Mouse (Mus musculus) liver, embryonic 16.5 days (tissue): Measurements from ENCODE around the gene Plekhj1. TPM values are rescaled to one million over a fixed set of nuclear protein-coding genes. Genes with fewer than 3 reads are reported as not detected.

Experiments
- ATAC-seq: fragments of 200-750 bp; cut with Nextera tagmentation; 2 replicates; pipeline ENCODE4 v1.8.0; 2017; ENCODE audit warnings: low read depth, mild to moderate bottlenecking, moderate number of reproducible peaks, moderate library complexity
- H3K27ac ChIP-seq: fragments of 300-500 bp; sonication (generic); 2 replicates; pipeline ENCODE4 v1.5.1; 2014; ENCODE audit warnings: mild to moderate bottlenecking, low read length
- H3K27me3 ChIP-seq: fragments of 300-500 bp; sonication (generic); 2 replicates; pipeline ENCODE4 v1.6.1; 2014; ENCODE audit warnings: low read depth, low read length, mixed read lengths; ENCODE audit not compliant: control insufficient read depth, insufficient read depth
- H3K36me3 ChIP-seq: fragments of 300-500 bp; sonication (generic); 2 replicates; pipeline ENCODE4 v1.6.1; 2014; ENCODE audit warnings: mild to moderate bottlenecking; ENCODE audit not compliant: control insufficient read depth, insufficient read depth
- H3K4me1 ChIP-seq: fragments of 300-500 bp; sonication (generic); 2 replicates; pipeline ENCODE4 v1.6.1; 2014; ENCODE audit warnings: low read depth, low read length, mixed read lengths; ENCODE audit not compliant: control insufficient read depth
- H3K4me2 ChIP-seq: fragments of 300-500 bp; sonication (generic); 2 replicates; pipeline ENCODE4 v1.6.1; 2014; ENCODE audit warnings: low read depth, low read length, mixed read lengths
- H3K4me3 ChIP-seq: fragments of 300-500 bp; sonication (generic); 2 replicates; pipeline ENCODE4 v1.5.1; 2014; ENCODE audit warnings: low read depth, mild to moderate bottlenecking, low read length
- H3K9ac ChIP-seq: fragments of 300-500 bp; sonication (generic); 2 replicates; pipeline ENCODE4 v1.6.1; 2014; ENCODE audit warnings: low read depth, low read length
- H3K9me3 ChIP-seq: fragments of 300-500 bp; sonication (generic); replicated peaks from 2 replicates; pipeline ENCODE4 v1.6.1; 2016; ENCODE audit warnings: low read length; ENCODE audit not compliant: control insufficient read depth
- WGBS: fragments of 180-500 bp; shearing (Covaris S2); extraction: QIAGEN DNeasy Blood & Tissue Kit; methylation state at CpG from one replicate; pipeline ENCODE4 v1.1.7; 2014; ENCODE audit not compliant: insufficient replicate concordance; 5-methylcytosine and 5-hydroxymethylcytosine counted together
- polyA plus RNA-seq: library from polyadenylated mRNA; unstranded; fragments of >200 nt; fragmentation: Nextera tagmentation; extraction: Ambion mirVana; gene quantifications from 2 replicates; pipeline ENCODE4 v1.2.1, GENCODE M21; 2015

The Plekhj1 gene
- polyA plus RNA-seq, 1 experiment from 2014 or later: 61.4 TPM

- peaks cover 60% of the 10 kb centered on the region for H3K36me3 ChIP-seq
- no peaks in the 10 kb centered on the region for H3K27me3 ChIP-seq
- no peak for ATAC-seq
- WGBS: 81% methylated on average over 6 of the region's 6 CpGs
- H3K27ac ChIP-seq: no peak overlapping the region
- H3K4me1 ChIP-seq: peaks cover 12% of the 10 kb centered on the region
- H3K4me3 ChIP-seq: no peak overlapping the region
- no peaks in the 10 kb centered on the region for H3K9me3 ChIP-seq
- H3K4me2 ChIP-seq: no peak overlapping the region
- no peak overlapping the region for H3K9ac ChIP-seq
Observed at GRCm38 (mm10) chr10:80776358-80776869, 22.0 kb downstream of the Plekhj1 start.

DNA sequence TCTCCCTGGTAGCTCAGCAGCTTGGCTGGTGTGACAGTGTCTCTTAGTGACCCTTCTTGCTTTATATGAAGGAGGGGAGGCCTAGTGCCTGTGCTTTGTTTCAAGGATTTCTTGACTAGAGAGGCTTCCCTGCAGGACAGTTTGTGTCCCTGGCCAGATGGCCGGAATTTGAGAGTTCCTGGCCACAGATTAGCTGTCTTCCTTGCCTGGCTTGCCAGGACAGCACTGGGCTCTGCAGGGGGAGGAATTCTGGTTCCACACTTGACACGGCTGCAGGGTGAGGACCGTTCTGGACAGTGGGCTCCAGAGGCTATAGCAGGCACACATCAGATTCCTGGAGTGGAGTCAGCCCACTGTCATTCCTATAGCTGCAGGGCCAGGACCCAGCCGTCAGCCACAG lies 22.7 kb downstream of the Plekhj1 start:
- WGBS: 82% methylated on average over 4 of the region's 4 CpGs
- no peak overlapping the region for H3K4me2 ChIP-seq
- no peak overlapping the region for H3K27ac ChIP-seq
- no peaks in the 10 kb centered on the region for H3K27me3 ChIP-seq
- H3K9me3 ChIP-seq: no peaks in the 10 kb centered on the region
- no peak overlapping the region for H3K9ac ChIP-seq
- no peak overlapping the region for H3K4me3 ChIP-seq
- no peak for ATAC-seq
- H3K36me3 ChIP-seq: peaks cover 59% of the 10 kb centered on the region
- H3K4me1 ChIP-seq: peaks cover 12% of the 10 kb centered on the region

- Histone ChIP-seq H3K4me3 (no peak overlapping the region), H3K4me1 (peaks cover 14% of the 10 kb centered on the region), H3K27me3 (no peaks in the 10 kb centered on the region), H3K4me2 (no peak overlapping the region), H3K9ac (no peak overlapping the region), H3K36me3 (peaks cover 63% of the 10 kb centered on the region), H3K9me3 (no peaks in the 10 kb centered on the region), H3K27ac (no peak overlapping the region)
- ATAC-seq: 0 out of 2 replicates have a peak, but pooled peaks have one; percentile 8
- 71% methylated on average over 4 of the region's 4 CpGs for WGBS
Observed at GRCm38 (mm10) chr10:80774981-80775380, 23.4 kb downstream of the Plekhj1 start.

DNA sequence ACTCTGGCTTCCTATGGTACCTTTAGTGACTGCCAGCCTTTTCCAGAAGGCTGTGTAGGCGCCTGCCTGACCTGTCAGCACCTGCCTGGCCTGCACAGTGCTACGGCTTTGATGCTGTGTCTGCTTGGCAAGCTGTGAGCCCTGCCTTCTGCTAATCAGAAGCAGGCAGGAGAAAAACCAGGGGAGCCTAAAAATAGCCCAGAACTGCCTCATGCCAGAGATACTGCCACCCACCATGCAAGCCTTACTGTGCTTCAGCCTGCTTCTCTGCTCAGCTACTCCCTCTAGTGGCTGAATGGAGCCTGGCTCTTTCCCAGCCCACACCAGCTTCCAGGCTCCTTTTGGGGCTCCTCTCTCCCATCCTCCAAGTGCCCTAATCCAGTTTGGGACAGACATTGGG lies 23.9 kb downstream of the Plekhj1 start:
- peaks cover 67% of the 10 kb centered on the region for H3K36me3 ChIP-seq

GRCm38 (mm10) chr10:80773816-80774215 lies 24.6 kb downstream of the Plekhj1 start:
- no peak overlapping the region for H3K27ac ChIP-seq
- 68% methylated on average over 5 of the region's 5 CpGs for WGBS
- no peak overlapping the region for H3K9ac ChIP-seq

More for the DNA sequence above, 23.9 kb downstream of the Plekhj1 start:
- Histone ChIP-seq H3K27ac (peak overlapping the region; percentile 48), H3K9ac (no peak overlapping the region), H3K4me3 (no peak overlapping the region), H3K4me2 (no peak overlapping the region), H3K27me3 (no peaks in the 10 kb centered on the region), H3K4me1 (peaks cover 17% of the 10 kb centered on the region), H3K9me3 (no peaks in the 10 kb centered on the region)
- ATAC-seq: peak; percentile 77
- 26% methylated on average over 2 of the region's 2 CpGs for WGBS

DNA sequence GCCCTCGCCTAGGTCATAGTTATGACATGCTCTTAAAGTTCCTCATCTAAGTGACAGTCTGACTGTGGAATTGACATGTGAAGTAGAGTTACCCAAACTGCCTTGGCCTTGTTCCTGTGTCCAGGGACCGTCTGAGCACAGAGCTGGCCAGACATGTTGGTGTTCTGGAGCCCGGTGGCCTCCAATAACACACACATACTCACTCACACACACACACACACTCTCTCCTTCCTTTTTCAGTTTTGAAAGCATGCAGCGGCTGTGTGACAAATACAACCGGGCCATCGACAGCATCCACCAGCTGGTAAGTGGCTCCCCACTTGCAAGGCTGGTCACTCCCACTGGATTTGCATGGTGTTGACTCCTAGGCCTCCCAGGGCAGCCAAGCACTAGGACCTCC lies 30.1 kb downstream of the Plekhj1 start:
- WGBS: 75% methylated on average over 6 of the region's 6 CpGs
- Histone ChIP-seq H3K9ac (no peak overlapping the region), H3K27ac (no peak overlapping the region), H3K36me3 (peaks cover 70% of the 10 kb centered on the region), H3K27me3 (no peaks in the 10 kb centered on the region), H3K4me3 (no peak overlapping the region), H3K9me3 (no peaks in the 10 kb centered on the region), H3K4me2 (no peak overlapping the region), H3K4me1 (peaks cover 7% of the 10 kb centered on the region)
- no peak for ATAC-seq

More at GRCm38 (mm10) chr10:80773816-80774215, 24.6 kb downstream of the Plekhj1 start:
- Histone ChIP-seq H3K9me3 (no peaks in the 10 kb centered on the region), H3K4me3 (no peak overlapping the region), H3K4me2 (no peak overlapping the region), H3K27me3 (no peaks in the 10 kb centered on the region), H3K4me1 (peaks cover 17% of the 10 kb centered on the region), H3K36me3 (peaks cover 67% of the 10 kb centered on the region)
- no peak for ATAC-seq

- Histone ChIP-seq H3K9ac (no peak overlapping the region), H3K9me3 (no peaks in the 10 kb centered on the region), H3K4me1 (peaks cover 9% of the 10 kb centered on the region), H3K27ac (peak overlapping the region; percentile 64), H3K36me3 (peaks cover 52% of the 10 kb centered on the region), H3K4me2 (no peak overlapping the region), H3K4me3 (no peak overlapping the region), H3K27me3 (no peaks in the 10 kb centered on the region)
- WGBS: 84% methylated on average over 10 of the region's 10 CpGs
- peak; percentile 58 for ATAC-seq
Observed at GRCm38 (mm10) chr10:80766161-80766815, 32.1 kb downstream of the Plekhj1 start.

DNA sequence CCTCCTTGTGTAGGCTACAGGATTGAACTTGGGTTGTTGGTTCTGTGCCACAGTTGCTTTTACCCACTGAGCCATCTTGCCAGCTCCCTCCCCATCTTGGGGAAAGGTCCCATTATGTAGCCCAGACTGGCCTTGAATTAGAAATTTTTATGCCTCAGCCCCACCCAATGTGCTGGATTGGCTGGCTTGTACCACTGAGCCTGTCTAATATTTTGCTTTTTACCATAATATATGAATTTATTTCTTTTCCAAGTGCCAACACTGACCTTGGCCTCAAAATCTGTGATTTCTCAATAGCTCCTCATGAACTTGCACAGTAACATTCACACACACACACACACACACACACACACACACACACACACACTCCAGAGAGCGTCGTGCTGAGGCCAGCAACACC lies 32.7 kb downstream of the Plekhj1 start:
- Histone ChIP-seq H3K4me2 (no peak overlapping the region), H3K36me3 (peaks cover 48% of the 10 kb centered on the region), H3K9ac (no peak overlapping the region), H3K4me3 (no peak overlapping the region), H3K9me3 (no peaks in the 10 kb centered on the region), H3K4me1 (peaks cover 12% of the 10 kb centered on the region), H3K27me3 (no peaks in the 10 kb centered on the region), H3K27ac (no peak overlapping the region)
- ATAC-seq: no peak
- WGBS: 92% methylated on average over 2 of the region's 2 CpGs

DNA sequence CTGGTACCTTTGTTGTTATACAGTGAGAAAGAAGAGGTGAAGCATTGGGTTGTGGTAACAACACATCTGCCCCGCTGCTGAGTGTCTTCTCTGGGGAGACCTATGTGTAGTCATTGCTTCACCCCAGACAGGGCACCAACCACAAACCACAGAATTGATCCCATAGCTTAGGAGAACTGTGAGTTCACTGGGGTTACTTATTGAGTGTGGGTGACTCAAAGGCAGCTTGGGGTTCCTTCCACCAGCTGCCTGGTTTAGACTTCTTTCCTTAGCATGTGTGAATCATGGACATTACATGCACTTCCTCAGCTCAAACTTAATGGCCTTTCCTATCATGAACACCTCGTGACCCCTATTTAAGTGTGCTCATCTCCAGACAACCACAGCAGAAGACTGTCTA lies 34.9 kb downstream of the Plekhj1 start:
- WGBS: 56% methylated on average over 2 of the region's 2 CpGs
- Histone ChIP-seq H3K9ac (no peak overlapping the region), H3K4me3 (no peak overlapping the region), H3K27me3 (no peaks in the 10 kb centered on the region), H3K4me2 (no peak overlapping the region), H3K4me1 (peaks cover 23% of the 10 kb centered on the region), H3K9me3 (no peaks in the 10 kb centered on the region), H3K27ac (no peak overlapping the region), H3K36me3 (peaks cover 31% of the 10 kb centered on the region)
- no peak for ATAC-seq
